Mouse (Mus musculus): ENCODE measurements around the gene Tns1. TPM values are rescaled to one million over a fixed set of nuclear protein-coding genes. Genes with fewer than 3 reads are reported as not detected.

Tns1 gene
- polyA plus RNA-seq, 1 experiment = 26.4 TPM

DNA sequence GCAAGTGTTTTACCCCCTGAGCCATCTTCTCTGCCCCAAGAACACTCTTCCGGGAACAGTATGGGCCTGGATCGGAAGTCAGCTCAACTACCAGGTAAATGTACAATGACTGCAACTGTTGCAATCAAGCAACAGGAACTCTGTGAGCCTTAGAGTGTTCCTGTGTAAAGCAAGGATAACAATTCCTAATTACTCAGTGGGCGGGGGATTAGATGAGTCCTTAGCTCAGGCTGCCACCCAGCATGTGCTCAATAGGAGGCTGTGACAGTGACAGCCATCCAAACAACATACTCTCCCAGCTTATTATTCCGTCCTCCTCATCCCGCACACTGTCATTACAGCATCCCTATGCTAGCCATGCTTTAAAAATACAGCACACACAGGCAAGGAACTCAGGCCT, 200.0 kb downstream of the Tns1 start:
- Histone ChIP-seq H3K27ac (ENCODE audit: control insufficient read depth, insufficient read depth, low read depth, low read length, poor library complexity) (no peak overlapping the region), H3K4me1 (ENCODE audit: control insufficient read depth, insufficient read depth, low read length) (no peaks in the 10 kb centered on the region), H3K4me3 (replicated peaks; ENCODE audit: control insufficient read depth, low read depth, low read length) (no peak overlapping the region)
- no peak for TF ChIP-seq CTCF (IDR thresholded peaks at IDR 0.05; ENCODE audit: control insufficient read depth, insufficient read depth, low read length)
- 92% methylated on average over 5 of the region's 5 CpGs for WGBS

DNA sequence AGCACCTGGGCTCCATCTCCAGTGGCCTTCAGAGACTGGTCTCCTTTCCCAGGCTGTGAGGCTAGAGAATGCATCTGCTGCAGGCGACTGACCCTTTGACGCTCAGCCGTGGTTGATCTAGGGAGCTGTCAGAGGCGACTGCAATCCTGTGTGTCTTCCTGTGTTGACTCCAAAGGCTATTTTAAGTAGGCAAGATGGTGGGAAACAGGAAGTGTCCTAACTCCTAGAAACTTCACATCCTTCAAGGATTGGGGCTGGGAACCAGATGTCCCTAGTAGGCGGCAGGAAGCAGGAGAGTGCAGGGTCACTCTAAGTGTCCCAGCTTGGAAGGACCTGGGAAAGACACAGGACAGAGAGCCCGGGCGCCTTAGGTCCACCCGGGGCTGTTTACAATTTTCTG, 201.1 kb downstream of the Tns1 start:
- no peaks in the 10 kb centered on the region for H3K4me1 ChIP-seq (ENCODE audit: control insufficient read depth, insufficient read depth, low read length)
- H3K27ac ChIP-seq (ENCODE audit: control insufficient read depth, insufficient read depth, low read depth, low read length, poor library complexity) = no peak overlapping the region
- H3K4me3 ChIP-seq (replicated peaks; ENCODE audit: control insufficient read depth, low read depth, low read length) = no peak overlapping the region
- WGBS = 57% methylated on average over 8 of the region's 8 CpGs
- TF ChIP-seq POLR2A (IDR thresholded peaks at IDR 0.05; ENCODE audit: borderline replicate concordance, control insufficient read depth, low read depth, low read length) = no peak
- no peak for TF ChIP-seq CTCF (IDR thresholded peaks at IDR 0.05; ENCODE audit: control insufficient read depth, insufficient read depth, low read length)

DNA sequence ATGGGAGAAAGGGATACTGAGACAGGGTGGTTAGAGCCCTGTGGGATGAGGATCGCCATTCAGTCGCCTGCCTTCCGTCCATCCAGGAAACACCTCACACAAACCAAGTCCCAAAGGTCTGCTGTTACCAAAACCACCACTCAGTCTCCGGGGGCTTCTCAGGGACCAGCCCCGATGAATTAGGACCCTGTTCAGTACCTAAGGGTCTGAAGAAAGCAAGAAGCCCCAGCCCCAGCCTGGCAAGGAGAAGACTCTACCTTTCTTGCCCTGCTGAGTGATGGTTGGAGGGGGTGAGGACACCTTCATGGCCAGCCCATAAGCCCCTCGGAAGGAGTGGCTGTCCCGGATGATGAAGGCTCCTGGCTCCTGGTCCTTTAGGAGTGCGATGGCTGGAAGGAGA, 203.5 kb downstream of the Tns1 start:
- 89% methylated on average over 8 of the region's 8 CpGs for WGBS
- H3K27ac ChIP-seq (ENCODE audit: control insufficient read depth, insufficient read depth, low read depth, low read length, poor library complexity) = no peak overlapping the region
- TF ChIP-seq POLR2A (IDR thresholded peaks at IDR 0.05; ENCODE audit: borderline replicate concordance, control insufficient read depth, low read depth, low read length) (no peak), CTCF (IDR thresholded peaks at IDR 0.05; ENCODE audit: control insufficient read depth, insufficient read depth, low read length) (no peak)
- no peaks in the 10 kb centered on the region for H3K4me1 ChIP-seq (ENCODE audit: control insufficient read depth, insufficient read depth, low read length)
- no peak overlapping the region for H3K4me3 ChIP-seq (replicated peaks; ENCODE audit: control insufficient read depth, low read depth, low read length)

DNA sequence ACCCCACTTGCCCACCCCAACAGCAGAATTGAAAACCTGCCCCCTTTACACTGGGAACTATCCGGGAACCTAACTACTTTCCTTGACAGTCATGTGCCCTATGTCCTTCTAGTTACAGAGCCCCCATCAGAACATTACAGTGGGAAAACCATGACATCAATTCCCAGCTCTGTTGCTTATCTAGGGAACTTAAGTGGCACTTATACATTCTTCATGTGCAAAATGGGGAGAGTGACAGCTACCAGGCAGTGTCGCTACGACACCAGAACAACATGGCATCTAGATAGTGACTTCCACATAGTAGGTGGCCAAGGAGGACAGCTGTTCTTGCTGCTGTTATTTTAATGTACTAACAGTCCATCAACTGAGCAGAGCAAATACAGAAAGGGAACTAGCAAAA, 204.3 kb downstream of the Tns1 start:
- Histone ChIP-seq H3K4me3 (replicated peaks; ENCODE audit: control insufficient read depth, low read depth, low read length) (no peak overlapping the region), H3K27ac (ENCODE audit: control insufficient read depth, insufficient read depth, low read depth, low read length, poor library complexity) (no peak overlapping the region), H3K4me1 (ENCODE audit: control insufficient read depth, insufficient read depth, low read length) (no peaks in the 10 kb centered on the region)
- 89% methylated on average over 3 of the region's 3 CpGs for WGBS
- TF ChIP-seq POLR2A (IDR thresholded peaks at IDR 0.05; ENCODE audit: borderline replicate concordance, control insufficient read depth, low read depth, low read length) = no peak

DNA sequence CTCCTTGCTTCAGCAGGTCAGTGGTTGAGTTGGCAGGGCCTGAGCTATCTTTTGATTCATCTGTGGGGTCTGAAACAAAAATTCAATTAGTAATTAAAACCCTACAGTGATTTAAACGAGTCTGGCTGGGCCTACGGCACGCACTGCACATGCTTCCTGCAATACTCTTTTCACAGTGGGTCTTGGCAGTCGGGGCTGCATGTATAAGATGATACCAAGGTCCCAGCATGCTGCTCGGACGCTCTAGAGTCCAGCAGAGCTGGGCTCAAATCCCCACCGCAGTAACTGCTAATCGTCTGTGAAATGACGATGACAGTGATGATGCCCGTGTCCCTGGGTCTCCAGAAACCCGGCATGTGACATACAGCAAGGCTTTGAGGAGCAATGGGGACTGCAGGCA, 206.2 kb downstream of the Tns1 start:
- Histone ChIP-seq H3K4me1 (ENCODE audit: control insufficient read depth, insufficient read depth, low read length) (no peaks in the 10 kb centered on the region), H3K27ac (ENCODE audit: control insufficient read depth, insufficient read depth, low read depth, low read length, poor library complexity) (no peak overlapping the region), H3K4me3 (replicated peaks; ENCODE audit: control insufficient read depth, low read depth, low read length) (no peak overlapping the region)
- WGBS = 91% methylated on average over 11 of the region's 11 CpGs
- no peak for TF ChIP-seq POLR2A (IDR thresholded peaks at IDR 0.05; ENCODE audit: borderline replicate concordance, control insufficient read depth, low read depth, low read length)
- TF ChIP-seq CTCF (IDR thresholded peaks at IDR 0.05; ENCODE audit: control insufficient read depth, insufficient read depth, low read length) = no peak

DNA sequence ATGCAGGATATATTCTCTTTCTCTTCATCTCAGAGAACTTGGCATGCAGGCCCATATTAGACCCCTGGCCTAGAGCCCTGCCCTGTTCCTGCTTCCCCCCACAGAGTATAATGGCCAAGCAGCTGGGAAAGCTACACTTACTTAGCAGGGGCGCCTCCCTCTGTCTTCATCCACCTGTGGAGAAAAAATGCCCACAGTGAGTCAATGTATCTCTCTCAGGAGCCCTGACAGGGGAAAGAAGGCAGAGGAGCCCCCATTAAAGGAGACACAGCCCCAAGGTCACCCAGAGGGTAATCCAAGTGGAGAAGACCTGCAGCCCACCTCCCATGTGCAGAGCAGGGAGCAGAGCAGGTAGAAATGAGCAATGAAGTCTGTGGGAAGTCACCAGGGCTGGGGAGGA, 208.0 kb downstream of the Tns1 start:
- 68% methylated on average over 1 of the region's 1 CpGs for WGBS
- TF ChIP-seq CTCF (IDR thresholded peaks at IDR 0.05; ENCODE audit: control insufficient read depth, insufficient read depth, low read length) (no peak), POLR2A (IDR thresholded peaks at IDR 0.05; ENCODE audit: borderline replicate concordance, control insufficient read depth, low read depth, low read length) (no peak)
- Histone ChIP-seq H3K4me1 (ENCODE audit: control insufficient read depth, insufficient read depth, low read length) (no peaks in the 10 kb centered on the region), H3K27ac (ENCODE audit: control insufficient read depth, insufficient read depth, low read depth, low read length, poor library complexity) (no peak overlapping the region), H3K4me3 (replicated peaks; ENCODE audit: control insufficient read depth, low read depth, low read length) (no peak overlapping the region)

DNA sequence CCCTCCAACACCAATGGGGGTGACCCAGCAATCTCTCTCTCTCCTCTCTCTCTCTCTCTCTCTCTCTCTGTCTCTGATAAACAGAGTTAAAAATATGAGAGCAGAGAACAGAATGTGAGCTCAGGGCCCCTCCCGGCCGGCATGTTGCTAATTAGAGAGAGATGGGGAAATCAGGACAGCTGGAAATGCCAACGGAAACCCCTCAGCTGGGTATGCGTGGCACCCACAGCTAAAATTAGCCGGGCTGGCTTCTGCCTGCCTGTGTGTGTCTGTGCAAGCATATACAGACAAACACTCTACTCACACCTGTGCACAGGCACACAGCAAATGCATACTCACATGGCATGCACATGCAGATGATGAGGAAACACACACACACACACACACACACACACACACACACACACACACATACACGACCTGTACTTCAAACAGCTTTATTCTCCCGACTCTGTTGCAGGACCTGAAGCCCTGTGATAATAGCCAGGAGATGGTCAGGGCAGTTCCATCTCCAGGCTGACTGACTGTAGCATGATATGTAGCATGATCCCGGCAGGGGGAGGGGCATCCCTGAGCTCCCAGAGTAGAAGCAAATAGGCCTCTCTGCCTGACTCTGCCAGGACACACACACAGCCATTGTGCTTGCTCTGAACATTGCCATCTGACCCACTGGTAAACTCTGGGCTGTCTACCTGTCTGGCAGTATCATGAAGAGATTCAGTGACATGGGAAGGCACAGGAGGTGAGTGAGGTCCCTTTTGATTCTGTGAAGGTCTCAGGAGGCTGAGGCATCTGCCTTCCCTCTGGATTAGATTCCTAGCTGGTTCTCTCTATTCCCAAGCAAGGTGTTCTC, 208.8 kb downstream of the Tns1 start:
- TF ChIP-seq CTCF (IDR thresholded peaks at IDR 0.05; ENCODE audit: control insufficient read depth, insufficient read depth, low read length) (no peak), POLR2A (IDR thresholded peaks at IDR 0.05; ENCODE audit: borderline replicate concordance, control insufficient read depth, low read depth, low read length) (no peak)
- WGBS = 64% methylated on average over 8 of the region's 8 CpGs
- Histone ChIP-seq H3K4me3 (replicated peaks; ENCODE audit: control insufficient read depth, low read depth, low read length) (no peak overlapping the region), H3K27ac (ENCODE audit: control insufficient read depth, insufficient read depth, low read depth, low read length, poor library complexity) (no peak overlapping the region), H3K4me1 (ENCODE audit: control insufficient read depth, insufficient read depth, low read length) (no peaks in the 10 kb centered on the region)

DNA sequence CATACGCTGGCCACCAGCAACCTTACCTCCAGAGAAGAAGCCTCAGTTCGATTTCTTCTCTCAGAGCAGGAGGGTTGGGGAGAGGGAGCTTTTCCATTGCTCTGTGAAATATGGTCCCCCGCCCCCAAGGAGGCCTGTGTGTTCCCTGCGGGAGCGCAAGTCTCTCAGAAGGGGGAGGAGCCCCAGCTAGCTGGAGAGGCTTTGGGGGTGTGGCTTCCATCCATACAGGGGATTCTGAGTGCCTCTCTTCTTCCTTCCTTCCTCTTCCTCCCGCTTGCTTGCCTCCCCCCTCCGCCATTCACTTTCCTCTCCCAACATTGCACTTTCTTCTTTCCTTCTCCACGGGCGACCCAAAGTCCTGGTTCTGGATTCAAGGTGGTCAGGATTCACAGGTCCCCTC, 210.2 kb downstream of the Tns1 start:
- H3K4me3 ChIP-seq (replicated peaks; ENCODE audit: control insufficient read depth, low read depth, low read length) = no peak overlapping the region

More for the DNA sequence above, 210.2 kb downstream of the Tns1 start:
- no peaks in the 10 kb centered on the region for H3K4me1 ChIP-seq (ENCODE audit: control insufficient read depth, insufficient read depth, low read length)
- 72% methylated on average over 9 of the region's 9 CpGs for WGBS
- no peak for TF ChIP-seq POLR2A (IDR thresholded peaks at IDR 0.05; ENCODE audit: borderline replicate concordance, control insufficient read depth, low read depth, low read length)
- TF ChIP-seq CTCF (IDR thresholded peaks at IDR 0.05; ENCODE audit: control insufficient read depth, insufficient read depth, low read length) = no peak
- no peak overlapping the region for H3K27ac ChIP-seq (ENCODE audit: control insufficient read depth, insufficient read depth, low read depth, low read length, poor library complexity)

All from bone marrow, adult 2 months (tissue).